Mouse (Mus musculus) embryonic facial prominence, embryonic 11.5 days (tissue): ENCODE data around the gene Olfr1357. TPM values are rescaled to one million over a fixed set of nuclear protein-coding genes. Genes with fewer than 3 reads are reported as not detected.

Experiments used
- ATAC-seq: fragments of 200-750 bp; cut with Nextera tagmentation; replicated peaks from 2 replicates; pipeline ENCODE4 v1.8.0; 2017; ENCODE audit warnings: low read depth; ENCODE audit not compliant: insufficient number of reproducible peaks, low FRiP score, low TSS enrichment
- DNase-seq: peaks from one replicate; pipeline ENCODE4 v3.0.0-alpha.2; 2015; ENCODE audit warnings: low spot score
- H3K27ac ChIP-seq: fragments of 300-500 bp; sonication (generic); replicated peaks from 2 replicates; pipeline ENCODE4 v1.5.1; 2014; ENCODE audit warnings: mild to moderate bottlenecking, low read depth, low read length, control low read depth
- H3K27me3 ChIP-seq: fragments of 300-500 bp; sonication (generic); 2 replicates; pipeline ENCODE4 v1.6.1; 2014; ENCODE audit warnings: mild to moderate bottlenecking, low read length, moderate library complexity, mixed read lengths; ENCODE audit not compliant: control insufficient read depth, insufficient read depth
- H3K36me3 ChIP-seq: fragments of 300-500 bp; sonication (generic); replicated peaks from 2 replicates; pipeline ENCODE4 v1.6.1; 2014; ENCODE audit warnings: low read depth, mild to moderate bottlenecking, low read length, moderate library complexity, mixed read lengths; ENCODE audit not compliant: control insufficient read depth, insufficient read depth
- H3K4me1 ChIP-seq: fragments of 300-500 bp; sonication (generic); 2 replicates; pipeline ENCODE4 v1.6.1; 2014; ENCODE audit warnings: low read length, mixed read lengths; ENCODE audit not compliant: control insufficient read depth, insufficient read depth
- H3K4me2 ChIP-seq: fragments of 300-500 bp; sonication (generic); 2 replicates; pipeline ENCODE4 v1.6.1; 2014; ENCODE audit warnings: low read depth, mild to moderate bottlenecking, control low read depth, low read length, moderate library complexity
- H3K4me3 ChIP-seq: fragments of 300-500 bp; sonication (generic); 2 replicates; pipeline ENCODE4 v1.5.1; 2014; ENCODE audit warnings: low read depth, low read length, control low read depth
- H3K9ac ChIP-seq: fragments of 300-500 bp; sonication (generic); replicated peaks from 2 replicates; pipeline ENCODE4 v1.6.1; 2014; ENCODE audit warnings: mild to moderate bottlenecking, control low read depth, low read length
- H3K9me3 ChIP-seq: fragments of 300-500 bp; sonication (generic); replicated peaks from 2 replicates; pipeline ENCODE4 v1.6.1; 2016; ENCODE audit warnings: mild to moderate bottlenecking, low read length, inconsistent platforms, mixed read lengths; ENCODE audit not compliant: control insufficient read depth
- WGBS: fragments of 180-500 bp; shearing (Covaris S2); extraction: QIAGEN DNeasy Blood & Tissue Kit; methylation state at CpG from one replicate; pipeline ENCODE4 v1.1.7; 2014; 5-methylcytosine and 5-hydroxymethylcytosine counted together
- polyA plus RNA-seq: library from polyadenylated mRNA; unstranded; fragments of >200 nt; fragmentation: Nextera tagmentation; extraction: Ambion mirVana; gene quantifications from 2 replicates; pipeline ENCODE4 v1.2.1, GENCODE M21; 2014

The Olfr1357 gene
- polyA plus RNA-seq, 1 experiment from 2014 or later, result not detected

- no peak overlapping the region for H3K4me3 ChIP-seq
- no peak for DNase-seq
Measured at GRCm38 (mm10) chr10:78589901-78590300, 28.0 kb downstream of the Olfr1357 start.

GRCm38 (mm10) chr10:78589291-78589690, 28.6 kb downstream of the Olfr1357 start:
- H3K36me3 ChIP-seq, result peaks cover 8% of the 10 kb centered on the region
- no peaks in the 10 kb centered on the region for H3K4me1 ChIP-seq
- no peak overlapping the region for H3K4me3 ChIP-seq
- H3K9ac ChIP-seq, result no peak overlapping the region
- H3K27ac ChIP-seq, result no peak overlapping the region
- H3K4me2 ChIP-seq, result no peak overlapping the region
- no peaks in the 10 kb centered on the region for H3K27me3 ChIP-seq
- 94% methylated on average over 18 of the region's 18 CpGs for WGBS
- DNase-seq, result no peak
- no peak for ATAC-seq
- H3K9me3 ChIP-seq, result no peaks in the 10 kb centered on the region

More at GRCm38 (mm10) chr10:78589901-78590300, 28.0 kb downstream of the Olfr1357 start:
- Histone ChIP-seq H3K27ac (no peak overlapping the region), H3K27me3 (no peaks in the 10 kb centered on the region), H3K9ac (no peak overlapping the region), H3K4me2 (no peak overlapping the region), H3K36me3 (peaks cover 8% of the 10 kb centered on the region), H3K9me3 (no peaks in the 10 kb centered on the region), H3K4me1 (no peaks in the 10 kb centered on the region)
- 92% methylated on average over 8 of the region's 8 CpGs for WGBS
- no peak for ATAC-seq

- H3K27ac ChIP-seq, result no peak overlapping the region
- no peaks in the 10 kb centered on the region for H3K27me3 ChIP-seq
- no peak overlapping the region for H3K9ac ChIP-seq
- 96% methylated on average over 13 of the region's 13 CpGs for WGBS
- no peak for DNase-seq
- no peaks in the 10 kb centered on the region for H3K4me1 ChIP-seq
- H3K4me3 ChIP-seq, result no peak overlapping the region
- H3K4me2 ChIP-seq, result no peak overlapping the region
- peaks cover 8% of the 10 kb centered on the region for H3K36me3 ChIP-seq
- ATAC-seq, result no peak
- no peaks in the 10 kb centered on the region for H3K9me3 ChIP-seq
Measured at GRCm38 (mm10) chr10:78586026-78586425, 31.8 kb downstream of the Olfr1357 start.

- Histone ChIP-seq H3K4me2 (no peak overlapping the region), H3K9me3 (no peaks in the 10 kb centered on the region), H3K4me1 (no peaks in the 10 kb centered on the region), H3K36me3 (peaks cover 8% of the 10 kb centered on the region), H3K27me3 (no peaks in the 10 kb centered on the region), H3K4me3 (no peak overlapping the region), H3K27ac (no peak overlapping the region), H3K9ac (no peak overlapping the region)
- DNase-seq (no peak), ATAC-seq (no peak)
- 84% methylated on average over 22 of the region's 22 CpGs for WGBS
Measured at GRCm38 (mm10) chr10:78585606-78586005, 32.3 kb downstream of the Olfr1357 start.

- no peaks in the 10 kb centered on the region for H3K9me3 ChIP-seq
- no peak overlapping the region for H3K4me3 ChIP-seq
- ATAC-seq, result no peak
- no peaks in the 10 kb centered on the region for H3K4me1 ChIP-seq
- H3K4me2 ChIP-seq, result no peak overlapping the region
- H3K36me3 ChIP-seq, result peaks cover 8% of the 10 kb centered on the region
- H3K9ac ChIP-seq, result no peak overlapping the region
- 79% methylated on average over 1 of the region's 1 CpGs for WGBS
- no peaks in the 10 kb centered on the region for H3K27me3 ChIP-seq
- no peak for DNase-seq
- H3K27ac ChIP-seq, result no peak overlapping the region
Measured at GRCm38 (mm10) chr10:78584996-78585395, 32.9 kb downstream of the Olfr1357 start.

GRCm38 (mm10) chr10:78583939-78584338, 33.9 kb downstream of the Olfr1357 start:
- Histone ChIP-seq H3K4me3 (no peak overlapping the region), H3K27me3 (no peaks in the 10 kb centered on the region), H3K9me3 (no peaks in the 10 kb centered on the region), H3K4me2 (no peak overlapping the region), H3K27ac (no peak overlapping the region), H3K36me3 (peaks cover 3% of the 10 kb centered on the region), H3K4me1 (no peaks in the 10 kb centered on the region), H3K9ac (no peak overlapping the region)
- 67% methylated on average over 3 of the region's 3 CpGs for WGBS
- DNase-seq (no peak), ATAC-seq (no peak)

GRCm38 (mm10) chr10:78583347-78583746, 34.5 kb downstream of the Olfr1357 start:
- H3K36me3 ChIP-seq, result peaks cover 3% of the 10 kb centered on the region
- H3K9me3 ChIP-seq, result no peaks in the 10 kb centered on the region
- ATAC-seq, result no peak
- no peaks in the 10 kb centered on the region for H3K27me3 ChIP-seq
- no peak for DNase-seq
- H3K4me3 ChIP-seq, result no peak overlapping the region
- no peak overlapping the region for H3K9ac ChIP-seq
- no peaks in the 10 kb centered on the region for H3K4me1 ChIP-seq
- WGBS, result 72% methylated on average over 9 of the region's 9 CpGs
- no peak overlapping the region for H3K27ac ChIP-seq
- H3K4me2 ChIP-seq, result no peak overlapping the region

GRCm38 (mm10) chr10:78581121-78581520, 36.8 kb downstream of the Olfr1357 start:
- WGBS, result 91% methylated on average over 7 of the region's 7 CpGs
- H3K4me1 ChIP-seq, result no peaks in the 10 kb centered on the region
- H3K36me3 ChIP-seq, result no peaks in the 10 kb centered on the region; the same call in none of the 2 replicates

More at GRCm38 (mm10) chr10:78581121-78581520, 36.8 kb downstream of the Olfr1357 start:
- Histone ChIP-seq H3K4me2 (no peak overlapping the region), H3K4me3 (no peak overlapping the region), H3K9ac (no peak overlapping the region), H3K27me3 (no peaks in the 10 kb centered on the region), H3K9me3 (no peaks in the 10 kb centered on the region), H3K27ac (no peak overlapping the region)
- no peak for ATAC-seq
- DNase-seq, result no peak
